In genomic region chr2:43561209-43561608, GRCm38 (mm10) we compare ENCODE assay signal across 15 mouse cellular contexts. TPM values are rescaled to one million over a fixed set of nuclear protein-coding genes. Genes with fewer than 3 reads are reported as not detected.
"Had no signal": no experiment of that assay in that cellular context is flagged by ENCODE, and none has a peak within 500 bp of the region (broad histone marks: within the 10 kb centered on the region; RNA-seq: fewer than 3 reads in every experiment).

No protein-coding gene starts in this region.

- H3K27me3 ChIP-seq: liver, embryonic 12.5 days; neural tube, embryonic 12.5 days had no signal

- H3K4me2 ChIP-seq: liver, embryonic 12.5 days; lung, embryonic 14.5 days; neural tube, embryonic 12.5 days had no signal

- H3K36me3 ChIP-seq: liver, embryonic 12.5 days; midbrain, embryonic 10.5 days; neural tube, embryonic 12.5 days had no signal

- H3K27ac ChIP-seq: liver, embryonic 12.5 days; liver, embryonic 14.5 days; midbrain, embryonic 10.5 days; neural tube, embryonic 12.5 days had no signal

- H3K9me3 ChIP-seq: liver, embryonic 12.5 days; midbrain, embryonic 10.5 days; neural tube, embryonic 12.5 days had no signal

- H3K4me3 ChIP-seq: liver, embryonic 12.5 days; midbrain, embryonic 10.5 days; neural tube, embryonic 12.5 days had no signal

- H3K9ac ChIP-seq: liver, embryonic 12.5 days; liver, embryonic 14.5 days; lung, embryonic 14.5 days; neural tube, embryonic 12.5 days had no signal

- H3K4me1 ChIP-seq: liver, embryonic 12.5 days; neural tube, embryonic 12.5 days had no signal

- ATAC-seq: liver, embryonic 12.5 days; midbrain, embryonic 16.5 days had no signal

- DNase-seq: lung, adult 18-20 months; lung, embryonic 14.5 days; lung, postnatal 10 days; midbrain, embryonic 14.5 days; right cerebral cortex, postnatal 14 days; thymus, adult 18-20 months; thymus, postnatal 25 days; thymus, postnatal 4 days had no signal

RNA-seq across cellular contexts. Expression of gene Kynu, which starts 6.1 kb away (rescaled TPM):
- total RNA-seq: megakaryocyte-erythroid progenitor cell, adult 5-6 weeks had no signal
- polyA plus RNA-seq: neural tube, embryonic 14.5 days had no signal
